25 mouse cellular contexts compared by ENCODE assay signal in the genomic region with DNA sequence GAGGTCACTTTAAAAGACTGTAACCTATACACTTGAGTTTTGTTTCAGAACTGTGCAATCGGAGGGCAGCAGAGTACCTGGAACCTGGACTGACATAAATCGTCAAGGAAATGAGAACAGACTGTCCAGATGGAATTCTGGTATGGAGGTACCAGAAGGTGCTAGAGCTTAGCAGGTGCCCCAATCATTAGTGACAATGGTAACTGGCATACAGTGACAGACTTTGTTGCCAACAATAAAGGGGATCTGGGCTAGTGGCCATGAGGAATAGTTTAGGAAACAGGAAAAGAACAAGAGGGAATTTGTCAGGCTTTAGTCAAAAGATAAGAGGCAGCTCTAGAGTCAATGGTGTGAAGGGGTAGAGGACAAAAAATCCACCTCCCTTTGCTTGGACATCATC. TPM values are rescaled to one million over a fixed set of nuclear protein-coding genes. Genes with fewer than 3 reads are reported as not detected.
A peak's percentile ranks its signal among the peaks of the same experiment; 100 is the strongest.
DNase-seq lines count a peak whose midpoint lies in the region; ATAC-seq and TF ChIP-seq lines count a peak whose summit lies in the region.
"Had no signal": no experiment of that assay in that cellular context is flagged by ENCODE, and none has a peak within 500 bp of the region (broad histone marks: within the 10 kb centered on the region; RNA-seq: fewer than 3 reads in every experiment).

No protein-coding gene starts in this region.

- no peak overlapping the region for H3K4me3 ChIP-seq in forebrain, postnatal 0 days (ENCODE audit: low read depth, low read length)
- H3K4me3 ChIP-seq in forebrain, embryonic 13.5 days: no peak overlapping the region
- no peak overlapping the region for H3K4me3 ChIP-seq in limb, embryonic 10.5 days
- no peak overlapping the region for H3K4me3 ChIP-seq in midbrain, embryonic 13.5 days (replicated peaks)
- H3K4me3 ChIP-seq: embryonic facial prominence, embryonic 12.5 days; kidney, embryonic 15.5 days; liver, embryonic 15.5 days; lung, embryonic 15.5 days; myocyte; neural tube, embryonic 13.5 days had no signal

- no peak overlapping the region for H3K27ac ChIP-seq in forebrain, postnatal 0 days (ENCODE audit: low read depth, low read length)
- H3K27ac ChIP-seq in forebrain, embryonic 13.5 days: no peak overlapping the region
- no peak overlapping the region for H3K27ac ChIP-seq in limb, embryonic 10.5 days
- H3K27ac ChIP-seq in midbrain, embryonic 13.5 days: no peak overlapping the region
- H3K27ac ChIP-seq: embryonic facial prominence, embryonic 12.5 days; kidney, embryonic 15.5 days; liver, embryonic 15.5 days; lung, embryonic 15.5 days; macrophage; neural tube, embryonic 13.5 days had no signal

- no peak overlapping the region for H3K9ac ChIP-seq in forebrain, postnatal 0 days
- no peak overlapping the region for H3K9ac ChIP-seq in forebrain, embryonic 13.5 days
- no peak overlapping the region for H3K9ac ChIP-seq in midbrain, embryonic 13.5 days (replicated peaks)
- H3K9ac ChIP-seq: embryonic facial prominence, embryonic 12.5 days; kidney, embryonic 15.5 days; liver, embryonic 15.5 days; lung, embryonic 15.5 days; neural tube, embryonic 13.5 days had no signal

- no peak overlapping the region for H3K4me2 ChIP-seq in forebrain, postnatal 0 days (ENCODE audit: low read depth)
- H3K4me2 ChIP-seq in forebrain, embryonic 13.5 days: no peak overlapping the region
- no peak overlapping the region for H3K4me2 ChIP-seq in midbrain, embryonic 13.5 days (replicated peaks)
- H3K4me2 ChIP-seq: embryonic facial prominence, embryonic 12.5 days; heart, embryonic 11.5 days; kidney, embryonic 15.5 days; liver, embryonic 15.5 days; lung, embryonic 15.5 days; neural tube, embryonic 13.5 days had no signal

- H3K36me3 ChIP-seq in forebrain, postnatal 0 days (ENCODE audit: insufficient read depth): no peaks in the 10 kb centered on the region
- no peaks in the 10 kb centered on the region for H3K36me3 ChIP-seq in forebrain, embryonic 13.5 days (ENCODE audit: poor library complexity, severe bottlenecking)
- H3K36me3 ChIP-seq in limb, embryonic 10.5 days: no peaks in the 10 kb centered on the region
- no peaks in the 10 kb centered on the region for H3K36me3 ChIP-seq in midbrain, embryonic 13.5 days
- H3K36me3 ChIP-seq: embryonic facial prominence, embryonic 12.5 days; kidney, embryonic 15.5 days; liver, embryonic 15.5 days; lung, embryonic 15.5 days; neural tube, embryonic 13.5 days had no signal

- whole genome bisulfite sequencing in forebrain, postnatal 0 days: 61% methylated on average over 2 of the region's 2 CpGs
- WGBS in forebrain, embryonic 13.5 days: 73% methylated on average over 2 of the region's 2 CpGs
- 88% methylated on average over 2 of the region's 2 CpGs for WGBS in limb, embryonic 10.5 days
- 91% methylated on average over 2 of the region's 2 CpGs for WGBS in midbrain, embryonic 13.5 days

- TF ChIP-seq CTCF in forebrain, postnatal 0 days (IDR thresholded peaks at IDR 0.05; ENCODE audit: low read depth): no peak
- TF ChIP-seq CTCF in brain, embryonic 14.5 days (IDR thresholded peaks at IDR 0.05; ENCODE audit: borderline replicate concordance, extremely low read depth, insufficient read depth, insufficient read length): no peak

- no peak for ATAC-seq in forebrain, postnatal 0 days
- no peak for ATAC-seq in forebrain, embryonic 13.5 days
- no peak for ATAC-seq in midbrain, embryonic 13.5 days
- ATAC-seq: CD4-positive, CD25-positive, alpha-beta regulatory T cell, adult 4 months; hindbrain, embryonic 16.5 days; intestine, postnatal 0 days; midbrain, embryonic 16.5 days had no signal

- no peak for TF ChIP-seq POLR2A in brain, embryonic 14.5 days (IDR thresholded peaks at IDR 0.05; ENCODE audit: borderline replicate concordance, extremely low read depth, insufficient read depth, insufficient read length, poor library complexity, severe bottlenecking)

- peak; percentile 38 for DNase-seq in forebrain, postnatal 0 days
- DNase-seq in brain, embryonic 14.5 days (ENCODE audit: low read depth): peak; percentile 39
- peak; percentile 87 for DNase-seq in cerebellum, adult 9-10 months
- peak; percentile 12 for DNase-seq in limb, embryonic 10.5 days (ENCODE audit: low spot score)
- DNase-seq in retina, embryonic 14.5 days (ENCODE audit: low spot score): no peak
- DNase-seq: adrenal gland, postnatal 36 days; kidney, postnatal 36 days; liver; thymus, adult 2 months had no signal

- H3K9me3 ChIP-seq in forebrain, postnatal 0 days (ENCODE audit: low read length): no peaks in the 10 kb centered on the region
- H3K9me3 ChIP-seq in forebrain, embryonic 13.5 days (replicated peaks): no peaks in the 10 kb centered on the region
- no peaks in the 10 kb centered on the region for H3K9me3 ChIP-seq in limb, embryonic 10.5 days (replicated peaks)
- H3K9me3 ChIP-seq in midbrain, embryonic 13.5 days: no peaks in the 10 kb centered on the region
- H3K9me3 ChIP-seq: embryonic facial prominence, embryonic 12.5 days; kidney, embryonic 15.5 days; liver, embryonic 15.5 days; lung, embryonic 15.5 days; neural tube, embryonic 13.5 days had no signal

- H3K27me3 ChIP-seq in forebrain, postnatal 0 days (ENCODE audit: insufficient read depth, low read length): no peaks in the 10 kb centered on the region
- no peaks in the 10 kb centered on the region for H3K27me3 ChIP-seq in forebrain, embryonic 13.5 days
- H3K27me3 ChIP-seq in limb, embryonic 10.5 days (ENCODE audit: low read depth, poor library complexity, severe bottlenecking): no peaks in the 10 kb centered on the region
- no peaks in the 10 kb centered on the region for H3K27me3 ChIP-seq in midbrain, embryonic 13.5 days
- H3K27me3 ChIP-seq: embryonic facial prominence, embryonic 12.5 days; kidney, embryonic 15.5 days; liver, embryonic 15.5 days; lung, embryonic 15.5 days; neural tube, embryonic 13.5 days had no signal

- H3K4me1 ChIP-seq in forebrain, postnatal 0 days (ENCODE audit: insufficient read depth): no peaks in the 10 kb centered on the region
- H3K4me1 ChIP-seq in forebrain, embryonic 13.5 days: no peaks in the 10 kb centered on the region
- no peaks in the 10 kb centered on the region for H3K4me1 ChIP-seq in limb, embryonic 10.5 days
- no peaks in the 10 kb centered on the region for H3K4me1 ChIP-seq in midbrain, embryonic 13.5 days (replicated peaks)
- H3K4me1 ChIP-seq: embryonic facial prominence, embryonic 12.5 days; kidney, embryonic 15.5 days; liver, embryonic 15.5 days; neural tube, embryonic 13.5 days had no signal

RNA-seq across cellular contexts. Expression of a gene that starts 43.3 kb away (rescaled TPM):
- 1.6 TPM in 1 of 2 replicates, not detected in the other for total RNA-seq in forebrain, postnatal 0 days (2014; rRNA removed)
- 0.15 and 0.23 TPM in 2 replicates for polyA plus RNA-seq in forebrain, postnatal 0 days (2015; fragmentation: Nextera tagmentation; extraction: Ambion mirVana)
- polyA plus RNA-seq in forebrain, embryonic 13.5 days (2015; fragmentation: Nextera tagmentation; extraction: Ambion mirVana): 0.05 TPM in 1 of 2 replicates, not detected in the other
- 0.15 and 0.36 TPM in 2 replicates for polyA plus RNA-seq in brain, embryonic 14.5 days (2012; rRNA removed)
- polyA plus RNA-seq in limb, embryonic 10.5 days (2016; fragmentation: Nextera tagmentation; extraction: Ambion mirVana): not detected in 2 replicates
- polyA plus RNA-seq in midbrain, embryonic 13.5 days (2015; fragmentation: Nextera tagmentation; extraction: Ambion mirVana): 0.13 TPM in 1 of 2 replicates, not detected in the other
- total RNA-seq: gastrocnemius, adult 8-10 months had no signal
- polyA plus RNA-seq: CD4-positive, CD25-positive, alpha-beta regulatory T cell, adult 4 months; forebrain, embryonic 11.5 days; intestine, postnatal 0 days; liver, embryonic 15.5 days; macrophage had no signal
